ENCODE assay signal across 24 mouse cellular contexts in the genomic region with DNA sequence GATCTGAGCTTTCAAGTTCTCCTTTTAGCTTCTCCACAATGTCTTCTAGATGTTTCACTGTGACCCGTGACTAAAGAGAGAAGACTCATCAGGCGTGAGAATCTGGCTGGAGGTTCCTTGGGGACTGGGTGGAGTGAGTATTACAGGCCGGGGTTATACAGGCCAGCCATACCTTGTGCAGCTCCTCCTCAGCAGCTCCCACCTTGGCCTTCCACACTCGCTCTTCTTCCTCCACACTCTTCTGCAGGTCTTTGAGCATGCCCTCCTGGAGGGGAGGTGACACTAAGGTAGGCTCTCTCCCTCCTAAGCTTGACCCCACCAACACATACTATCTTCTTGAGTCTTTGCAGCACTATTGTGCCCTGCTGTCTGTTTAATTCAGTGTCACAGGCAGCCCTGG. TPM values are rescaled to one million over a fixed set of nuclear protein-coding genes. Genes with fewer than 3 reads are reported as not detected.
DNase-seq lines count a peak whose midpoint lies in the region; ATAC-seq and TF ChIP-seq lines count a peak whose summit lies in the region.
"Had no signal": no experiment of that assay in that cellular context is flagged by ENCODE, and none has a peak within 500 bp of the region (broad histone marks: within the 10 kb centered on the region; RNA-seq: fewer than 3 reads in every experiment).

No protein-coding gene starts in this region.

- 91% methylated on average over 4 of the region's 4 CpGs for WGBS in forebrain, embryonic 11.5 days
- 98% methylated on average over 4 of the region's 4 CpGs for WGBS in forebrain, embryonic 16.5 days
- 90% methylated on average over 4 of the region's 4 CpGs for whole genome bisulfite sequencing in stomach, postnatal 0 days
- 86% methylated on average over 4 of the region's 4 CpGs for WGBS in neural tube, embryonic 15.5 days

- no peaks in the 10 kb centered on the region for H3K9me3 ChIP-seq in forebrain, embryonic 11.5 days (ENCODE audit: control insufficient read depth, low read length)
- H3K9me3 ChIP-seq in forebrain, embryonic 16.5 days (ENCODE audit: control insufficient read depth, low read length): no peaks in the 10 kb centered on the region
- no peaks in the 10 kb centered on the region for H3K9me3 ChIP-seq in stomach, postnatal 0 days (ENCODE audit: control insufficient read depth, low read length)
- H3K9me3 ChIP-seq in neural tube, embryonic 15.5 days (replicated peaks): no peaks in the 10 kb centered on the region
- H3K9me3 ChIP-seq: embryonic facial prominence, embryonic 13.5 days; embryonic facial prominence, embryonic 15.5 days; forebrain, embryonic 13.5 days; forebrain, embryonic 15.5 days had no signal

- no peaks in the 10 kb centered on the region for H3K4me1 ChIP-seq in forebrain, embryonic 11.5 days (replicated peaks; ENCODE audit: control insufficient read depth, insufficient read depth, low read length)
- no peaks in the 10 kb centered on the region for H3K4me1 ChIP-seq in forebrain, embryonic 16.5 days (replicated peaks; ENCODE audit: control insufficient read depth, insufficient read depth, low read length)
- no peaks in the 10 kb centered on the region for H3K4me1 ChIP-seq in stomach, postnatal 0 days (replicated peaks; ENCODE audit: control insufficient read depth, insufficient read depth)
- H3K4me1 ChIP-seq in neural tube, embryonic 15.5 days: no peaks in the 10 kb centered on the region
- H3K4me1 ChIP-seq: forebrain, embryonic 13.5 days; forebrain, embryonic 15.5 days had no signal

- DNase-seq in forebrain, embryonic 11.5 days (ENCODE audit: low spot score): peak; percentile 46
- peak; percentile 3 for DNase-seq in gastrocnemius, postnatal 10 days
- DNase-seq in gastrocnemius, adult 8-10 months (ENCODE audit: low spot score in 2 of 2): no peak
- DNase-seq in urinary bladder, adult 2 months (ENCODE audit: low spot score): peak; percentile 12
- DNase-seq in urinary bladder, postnatal 14 days (ENCODE audit: low spot score): no peak
- no peak for DNase-seq in stomach, postnatal 0 days (ENCODE audit: low spot score)
- DNase-seq: adrenal gland, adult 2 months; adrenal gland, postnatal 10 days; adrenal gland, postnatal 25 days; cerebellum, adult 11 months; cerebellum, adult 18-20 months; cerebellum, adult 8-10 months; cerebellum, adult 9-11 months; cerebellum, postnatal 14 days; cerebellum, postnatal 36 days; embryo, embryonic 11 days had no signal

- peaks cover 2% of the 10 kb centered on the region; the same call in 1 of the 2 replicates for H3K36me3 ChIP-seq in forebrain, embryonic 11.5 days (ENCODE audit: control insufficient read depth, insufficient read depth, low read length)
- peaks cover 33% of the 10 kb centered on the region for H3K36me3 ChIP-seq in forebrain, embryonic 16.5 days (ENCODE audit: control insufficient read depth, insufficient read depth)
- peaks cover 83% of the 10 kb centered on the region for H3K36me3 ChIP-seq in stomach, postnatal 0 days (ENCODE audit: control insufficient read depth, insufficient read depth, low read length)
- H3K36me3 ChIP-seq in neural tube, embryonic 15.5 days: peaks cover 85% of the 10 kb centered on the region

- H3K27ac ChIP-seq in forebrain, embryonic 11.5 days (ENCODE audit: low read depth, low read length): no peak overlapping the region
- no peak overlapping the region for H3K27ac ChIP-seq in forebrain, embryonic 16.5 days (ENCODE audit: low read length)
- 0 out of 2 replicates have a peak overlapping the region, but pooled peaks have one; percentile 8 for H3K27ac ChIP-seq in stomach, postnatal 0 days (replicated peaks)
- no peak overlapping the region for H3K27ac ChIP-seq in neural tube, embryonic 15.5 days (replicated peaks)
- H3K27ac ChIP-seq: embryonic facial prominence, embryonic 13.5 days; embryonic facial prominence, embryonic 15.5 days; forebrain, embryonic 10.5 days; forebrain, embryonic 13.5 days; forebrain, embryonic 15.5 days had no signal

- no peak overlapping the region for H3K9ac ChIP-seq in forebrain, embryonic 11.5 days (ENCODE audit: low read length)
- no peak overlapping the region for H3K9ac ChIP-seq in forebrain, embryonic 16.5 days (replicated peaks; ENCODE audit: low read depth, low read length)
- no peak overlapping the region for H3K9ac ChIP-seq in stomach, postnatal 0 days (ENCODE audit: low read length)
- no peak overlapping the region for H3K9ac ChIP-seq in neural tube, embryonic 15.5 days (replicated peaks)
- H3K9ac ChIP-seq: embryonic facial prominence, embryonic 13.5 days; embryonic facial prominence, embryonic 15.5 days; forebrain, embryonic 13.5 days; forebrain, embryonic 15.5 days had no signal

- H3K27me3 ChIP-seq in forebrain, embryonic 11.5 days (ENCODE audit: control insufficient read depth, insufficient read depth, low read length): no peaks in the 10 kb centered on the region
- H3K27me3 ChIP-seq in forebrain, embryonic 16.5 days (replicated peaks; ENCODE audit: control insufficient read depth, insufficient read depth, low read length): no peaks in the 10 kb centered on the region
- H3K27me3 ChIP-seq in stomach, postnatal 0 days (ENCODE audit: control insufficient read depth, insufficient read depth, low read length): no peaks in the 10 kb centered on the region
- H3K27me3 ChIP-seq in neural tube, embryonic 15.5 days (replicated peaks): no peaks in the 10 kb centered on the region
- H3K27me3 ChIP-seq: embryonic facial prominence, embryonic 13.5 days; embryonic facial prominence, embryonic 15.5 days; forebrain, embryonic 13.5 days; forebrain, embryonic 15.5 days had no signal

- TF ChIP-seq EP300 in stomach, postnatal 0 days (optimal IDR thresholded peaks at IDR 0.05): no peak

- H3K4me2 ChIP-seq in forebrain, embryonic 11.5 days (ENCODE audit: low read depth, low read length, severe bottlenecking): no peak overlapping the region
- no peak overlapping the region for H3K4me2 ChIP-seq in forebrain, embryonic 16.5 days (ENCODE audit: low read length)
- H3K4me2 ChIP-seq in stomach, postnatal 0 days (replicated peaks; ENCODE audit: low read depth): no peak overlapping the region
- H3K4me2 ChIP-seq in neural tube, embryonic 15.5 days: no peak overlapping the region
- H3K4me2 ChIP-seq: embryonic facial prominence, embryonic 13.5 days; embryonic facial prominence, embryonic 15.5 days; forebrain, embryonic 13.5 days; forebrain, embryonic 15.5 days had no signal

- H3K4me3 ChIP-seq in forebrain, embryonic 11.5 days (ENCODE audit: low read depth, low read length): no peak overlapping the region
- H3K4me3 ChIP-seq in forebrain, embryonic 16.5 days (replicated peaks; ENCODE audit: low read length): no peak overlapping the region
- H3K4me3 ChIP-seq in stomach, postnatal 0 days (ENCODE audit: low read depth, low read length): no peak overlapping the region
- no peak overlapping the region for H3K4me3 ChIP-seq in neural tube, embryonic 15.5 days (replicated peaks)
- H3K4me3 ChIP-seq: embryonic facial prominence, embryonic 13.5 days; embryonic facial prominence, embryonic 15.5 days; erythroblast, embryonic 14.5 days; forebrain, embryonic 10.5 days; forebrain, embryonic 13.5 days; forebrain, embryonic 15.5 days had no signal

- ATAC-seq in forebrain, embryonic 11.5 days (replicated peaks; ENCODE audit: low FRiP score): no peak
- ATAC-seq in forebrain, embryonic 16.5 days: no peak
- no peak for ATAC-seq in stomach, postnatal 0 days (ENCODE audit: low FRiP score, low TSS enrichment)
- ATAC-seq in neural tube, embryonic 15.5 days (ENCODE audit: low FRiP score): no peak
- ATAC-seq: forebrain, embryonic 13.5 days; forebrain, embryonic 15.5 days had no signal

- TF ChIP-seq CTCF in stomach, postnatal 0 days (IDR thresholded peaks at IDR 0.05; ENCODE audit: low read depth): no peak

RNA-seq across cellular contexts. Expression of a gene that starts 38.8 kb away (rescaled TPM):
- 364 and 369 TPM in 2 replicates for polyA plus RNA-seq in forebrain, embryonic 11.5 days (2014; fragmentation: Nextera tagmentation; extraction: Ambion mirVana)
- 428 and 455 TPM in 2 replicates for polyA plus RNA-seq in forebrain, embryonic 16.5 days (2015; fragmentation: Nextera tagmentation; extraction: Ambion mirVana)
- 10 to 100 TPM; 65.7 to 79.9 TPM for total RNA-seq in gastrocnemius, postnatal 10 days (2021)
- 10 to 100 TPM; 14.8 to 23.9 (median 20.0) TPM for total RNA-seq in gastrocnemius, adult 8-10 months (2022)
- 1,245 and 1,572 TPM in 2 replicates for polyA plus RNA-seq in urinary bladder, adult 2 months (2012; rRNA removed)
- polyA plus RNA-seq in stomach, postnatal 0 days (2015; fragmentation: Nextera tagmentation; extraction: Ambion mirVana): 968 and 971 TPM in 2 replicates
- 415 and 417 TPM in 2 replicates for polyA plus RNA-seq in neural tube, embryonic 15.5 days (2015; fragmentation: Nextera tagmentation; extraction: Ambion mirVana)

RNA-seq across cellular contexts. Expression of a gene that starts 57.1 kb away (rescaled TPM):
- polyA plus RNA-seq in forebrain, embryonic 11.5 days (2014; fragmentation: Nextera tagmentation; extraction: Ambion mirVana): 30.0 and 35.6 TPM in 2 replicates
- 19.8 and 20.8 TPM in 2 replicates for polyA plus RNA-seq in forebrain, embryonic 16.5 days (2015; fragmentation: Nextera tagmentation; extraction: Ambion mirVana)
- 100 to 1,000 TPM; 119 to 189 TPM for total RNA-seq in gastrocnemius, postnatal 10 days (2021)
- 10 to 100 TPM; 21.1 to 36.7 (median 29.5) TPM for total RNA-seq in gastrocnemius, adult 8-10 months (2022)
- polyA plus RNA-seq in urinary bladder, adult 2 months (2012; rRNA removed): 163 and 206 TPM in 2 replicates
- 61.0 and 69.0 TPM in 2 replicates for polyA plus RNA-seq in stomach, postnatal 0 days (2015; fragmentation: Nextera tagmentation; extraction: Ambion mirVana)
- polyA plus RNA-seq in neural tube, embryonic 15.5 days (2015; fragmentation: Nextera tagmentation; extraction: Ambion mirVana): 38.6 and 47.7 TPM in 2 replicates

Comparison
In these comparisons a context has a peak if more than half of its experiments do, and no peak if none do; other contexts are left out.
1. DNase-seq: peak in forebrain, embryonic 11.5 days (single experiment), gastrocnemius, postnatal 10 days (single experiment) and urinary bladder, adult 2 months (single experiment); none in gastrocnemius, adult 8-10 months (0 of 2), urinary bladder, postnatal 14 days (single experiment) and stomach, postnatal 0 days (single experiment).